ENCODE assay signal across 8 mouse cellular contexts in the genomic region with DNA sequence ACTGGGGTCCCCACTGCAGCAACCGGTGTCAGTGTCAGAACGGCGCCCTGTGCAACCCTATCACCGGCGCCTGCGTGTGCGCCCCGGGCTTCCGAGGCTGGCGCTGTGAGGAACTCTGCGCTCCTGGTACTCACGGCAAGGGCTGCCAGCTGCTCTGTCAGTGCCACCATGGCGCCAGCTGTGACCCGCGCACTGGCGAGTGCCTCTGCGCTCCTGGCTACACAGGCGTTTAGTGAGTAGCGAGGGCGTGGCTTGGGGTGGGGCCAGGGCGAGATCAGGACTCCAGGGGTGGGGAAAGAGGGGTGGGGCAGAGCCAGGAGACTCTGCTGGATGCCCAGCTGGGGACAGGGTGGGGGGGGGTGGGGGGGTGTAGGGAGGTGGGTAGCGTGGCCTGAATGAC.
A peak's percentile ranks its signal among the peaks of the same experiment; 100 is the strongest.
DNase-seq lines count a peak whose midpoint lies in the region; ATAC-seq and TF ChIP-seq lines count a peak whose summit lies in the region.

No protein-coding gene starts in this region.

- TF ChIP-seq POLR2A in liver, adult 2 months (IDR thresholded peaks at IDR 0.05; ENCODE audit: extremely low read depth, insufficient read depth, low read length): 0 out of 2 replicates have a peak, but pooled peaks have one; percentile 6

- peak overlapping the region; percentile 43 for H3K4me2 ChIP-seq in hindbrain, embryonic 16.5 days (ENCODE audit: low read length)
- H3K4me2 ChIP-seq in neural tube, embryonic 12.5 days (replicated peaks): peak overlapping the region; percentile 52

- peak; percentile 42 for DNase-seq in cerebellum, adult 11 months
- no peak for DNase-seq in cerebellum, adult 9-10 months
- DNase-seq in adrenal gland, postnatal 14 days: peak; percentile 70
- DNase-seq in gastrocnemius, adult 18-20 months (ENCODE audit: low spot score): peak; percentile 9
- DNase-seq in liver, adult 2 months (ENCODE audit: extremely low read depth, low read depth, low spot score): peak; percentile 51
- no peak for DNase-seq in urinary bladder, adult 2 months (ENCODE audit: low spot score)

- no peaks in the 10 kb centered on the region for H3K79me2 ChIP-seq in liver, adult 2 months (ENCODE audit: control insufficient read depth, insufficient read depth, low read length)

- H3K4me3 ChIP-seq in hindbrain, embryonic 16.5 days (ENCODE audit: low read length): peak overlapping the region; percentile 7; the same call in 1 of the 2 replicates
- H3K4me3 ChIP-seq in liver, adult 2 months (ENCODE audit: insufficient read depth, low read depth, low read length): peak overlapping the region; percentile 18; the same call in 1 of the 2 replicates
- H3K4me3 ChIP-seq in neural tube, embryonic 12.5 days: no peak overlapping the region

- no peak overlapping the region for H3K27ac ChIP-seq in hindbrain, embryonic 16.5 days (ENCODE audit: low read depth, low read length)
- H3K27ac ChIP-seq in liver, adult 2 months (replicated peaks; ENCODE audit: insufficient read depth, low read depth, low read length): no peak overlapping the region
- H3K27ac ChIP-seq in neural tube, embryonic 12.5 days: no peak overlapping the region

- WGBS in hindbrain, embryonic 16.5 days: 2% methylated on average over 21 of the region's 22 CpGs
- 7% methylated on average over 21 of the region's 22 CpGs for WGBS in liver, adult 2 months
- 2% methylated on average over 22 of the region's 22 CpGs for WGBS in neural tube, embryonic 12.5 days

- H3K9me3 ChIP-seq in hindbrain, embryonic 16.5 days (ENCODE audit: control insufficient read depth, low read length): no peaks in the 10 kb centered on the region
- no peaks in the 10 kb centered on the region for H3K9me3 ChIP-seq in neural tube, embryonic 12.5 days

- TF ChIP-seq CTCF in liver, adult 2 months (IDR thresholded peaks at IDR 0.05; ENCODE audit: low read depth, low read length): no peak

- no peaks in the 10 kb centered on the region; the same call in 1 of the 2 replicates for H3K27me3 ChIP-seq in hindbrain, embryonic 16.5 days (replicated peaks; ENCODE audit: control insufficient read depth, insufficient read depth, low read length)
- H3K27me3 ChIP-seq in liver, adult 2 months (ENCODE audit: control insufficient read depth, insufficient read depth, low read length): no peaks in the 10 kb centered on the region
- peaks cover 17% of the 10 kb centered on the region for H3K27me3 ChIP-seq in neural tube, embryonic 12.5 days (replicated peaks)

- H3K36me3 ChIP-seq in hindbrain, embryonic 16.5 days (ENCODE audit: control insufficient read depth, insufficient read depth, low read length): no peaks in the 10 kb centered on the region
- no peaks in the 10 kb centered on the region for H3K36me3 ChIP-seq in liver, adult 2 months (ENCODE audit: control insufficient read depth, insufficient read depth, low read length)
- no peaks in the 10 kb centered on the region for H3K36me3 ChIP-seq in neural tube, embryonic 12.5 days

- H3K4me1 ChIP-seq in hindbrain, embryonic 16.5 days (ENCODE audit: control insufficient read depth, insufficient read depth, low read depth, low read length): peaks cover 23% of the 10 kb centered on the region
- no peaks in the 10 kb centered on the region; the same call in 1 of the 2 replicates for H3K4me1 ChIP-seq in liver, adult 2 months (ENCODE audit: control insufficient read depth, insufficient read depth, low read length)
- H3K4me1 ChIP-seq in neural tube, embryonic 12.5 days: peaks cover 17% of the 10 kb centered on the region

- ATAC-seq in hindbrain, embryonic 16.5 days: peak; percentile 52; the same call in 1 of the 2 replicates
- 0 out of 2 replicates have a peak, but pooled peaks have one; percentile 29 for ATAC-seq in neural tube, embryonic 12.5 days (ENCODE audit: low FRiP score, low read depth)

- H3K9ac ChIP-seq in hindbrain, embryonic 16.5 days (ENCODE audit: low read depth, low read length): 0 out of 2 replicates have a peak overlapping the region, but pooled peaks have one; percentile 25
- peak overlapping the region; percentile 21; the same call in 1 of the 2 replicates for H3K9ac ChIP-seq in liver, adult 2 months (ENCODE audit: low read depth, low read length)
- 0 out of 2 replicates have a peak overlapping the region, but pooled peaks have one; percentile 21 for H3K9ac ChIP-seq in neural tube, embryonic 12.5 days

Comparison
In these comparisons a context has a peak if more than half of its experiments do, and no peak if none do; other contexts are left out.
1. DNase-seq: peak in cerebellum, adult 11 months (single experiment), adrenal gland, postnatal 14 days (single experiment), gastrocnemius, adult 18-20 months (single experiment) and liver, adult 2 months (single experiment); none in cerebellum, adult 9-10 months (single experiment) and urinary bladder, adult 2 months (single experiment).
2. Peak in every context shown above with its lines, with median percentiles within 50 percentile points of each other: H3K9ac ChIP-seq.